Mouse (Mus musculus) heart, postnatal 10 days (tissue): ENCODE measurements around the gene Oprm1. TPM values are rescaled to one million over a fixed set of nuclear protein-coding genes. Genes with fewer than 3 reads are reported as not detected.
"Not testable (repeated sequence)": the region's sequence is repeated elsewhere in the genome, so short reads cannot be mapped to it uniquely, and the experiment has no call there.

Experiments used
- DNase-seq, 2 experiments: peaks; one replicate each; pipeline ENCODE4 v3.0.0; 2021
- intact Hi-C: fragments of 180-260 bp; cut with DNase I; formaldehyde crosslinking; loops from one replicate; pipeline ENCODE4 v1.15.1; 2025
- total RNA-seq, 2 experiments: library from RNA; stranded (reverse); gene quantifications; 2 replicates each; pipeline ENCODE4 v1.2.3; 2021

The Oprm1 gene
- total RNA-seq, 2 experiments from 2014 or later = not detected

- intact Hi-C loops = no loop called here
- DNase-seq = no peak
Observed at GRCm38 (mm10) chr10:6967588-6968242, 209.4 kb downstream of the Oprm1 start.

GRCm38 (mm10) chr10:6968334-6968733 is 210.0 kb downstream of the Oprm1 start:
- intact Hi-C loops = no loop called here
- no peak for DNase-seq

GRCm38 (mm10) chr10:6977843-6978242 is 219.5 kb downstream of the Oprm1 start:
- DNase-seq = no peak
- intact Hi-C loops = no loop called here

- intact Hi-C loops = no loop called here
- DNase-seq = no peak
Observed at GRCm38 (mm10) chr10:6978733-6979132, 220.4 kb downstream of the Oprm1 start.

- intact Hi-C loops = no loop called here
- no peak for DNase-seq
Observed at GRCm38 (mm10) chr10:6979216-6979615, 220.9 kb downstream of the Oprm1 start.

GRCm38 (mm10) chr10:6979789-6980188 is 221.5 kb downstream of the Oprm1 start:
- no peak for DNase-seq
- intact Hi-C loops = no loop called here

GRCm38 (mm10) chr10:6980236-6980635 is 221.9 kb downstream of the Oprm1 start:
- no peak for DNase-seq
- intact Hi-C loops = no loop called here

GRCm38 (mm10) chr10:6982751-6983151 is 224.4 kb downstream of the Oprm1 start:
- intact Hi-C loops = no loop called here
- DNase-seq = no peak

GRCm38 (mm10) chr10:6983431-6983830 is 225.1 kb downstream of the Oprm1 start:
- intact Hi-C loops = no loop called here
- no peak for DNase-seq

GRCm38 (mm10) chr10:6986246-6986645 is 227.9 kb downstream of the Oprm1 start:
- intact Hi-C loops = no loop called here
- no peak for DNase-seq

- intact Hi-C loops = no loop called here
- DNase-seq = no peak
Observed at GRCm38 (mm10) chr10:6987399-6988098, 229.2 kb downstream of the Oprm1 start.

- intact Hi-C loops = no loop called here
- DNase-seq = no peak
Observed at GRCm38 (mm10) chr10:6988555-6988954, 230.2 kb downstream of the Oprm1 start.

GRCm38 (mm10) chr10:6996895-6997294 is 238.6 kb downstream of the Oprm1 start:
- intact Hi-C loops = no loop called here
- DNase-seq = no peak

GRCm38 (mm10) chr10:6998576-6999250 is 240.4 kb downstream of the Oprm1 start:
- no peak for DNase-seq
- intact Hi-C loops = no loop called here

GRCm38 (mm10) chr10:6999355-6999754 is 241.0 kb downstream of the Oprm1 start:
- intact Hi-C loops = no loop called here
- DNase-seq = no peak

- intact Hi-C loops, DNase-seq: not testable (repeated sequence)
Observed at GRCm38 (mm10) chr10:7003898-7004297, 245.6 kb downstream of the Oprm1 start.

GRCm38 (mm10) chr10:7004980-7005538 is 246.8 kb downstream of the Oprm1 start:
- no peak for DNase-seq
- intact Hi-C loops = no loop called here

- intact Hi-C loops = loop anchor here (10.0 kb wide), 1 partner anchor 126 kb away; no protein-coding TSS in a partner anchor
- no peak for DNase-seq
Observed at GRCm38 (mm10) chr10:7010543-7010942, 252.2 kb downstream of the Oprm1 start.

GRCm38 (mm10) chr10:7015199-7015598 is 256.9 kb downstream of the Oprm1 start:
- intact Hi-C loops = loop anchor here (10.0 kb wide), 1 partner anchor 130 kb away; no protein-coding TSS in a partner anchor
- no peak for DNase-seq

- intact Hi-C loops = loop anchor here (10.0 kb wide), 1 partner anchor 135 kb away; no protein-coding TSS in a partner anchor
Observed at GRCm38 (mm10) chr10:7019781-7020386, 261.6 kb downstream of the Oprm1 start.

GRCm38 (mm10) chr10:7020551-7020950 is 262.2 kb downstream of the Oprm1 start:
- no peak for DNase-seq
- intact Hi-C loops = no loop called here

More at GRCm38 (mm10) chr10:7019781-7020386, 261.6 kb downstream of the Oprm1 start:
- DNase-seq = peak; percentile 1 to 7
